Mouse (Mus musculus) cortical plate, adult 2 months (tissue): ENCODE measurements around the gene Fancd2os.

Experiments used
- CTCF ChIP-seq: fragments of 200-500 bp; IDR thresholded peaks from 2 replicates; pipeline ENCODE4 v1.5.1; 2011; ENCODE audit warnings: mild to moderate bottlenecking, control low read depth, low read length; ENCODE audit not compliant: insufficient read depth; ENCODE audit errors: extremely low read depth
- POLR2A ChIP-seq: fragments of 200-500 bp; IDR thresholded peaks from 2 replicates; pipeline ENCODE4 v1.6.1; 2011; ENCODE audit warnings: mild to moderate bottlenecking, low read length, control low read depth; ENCODE audit not compliant: insufficient read depth; ENCODE audit errors: extremely low read depth

DNA sequence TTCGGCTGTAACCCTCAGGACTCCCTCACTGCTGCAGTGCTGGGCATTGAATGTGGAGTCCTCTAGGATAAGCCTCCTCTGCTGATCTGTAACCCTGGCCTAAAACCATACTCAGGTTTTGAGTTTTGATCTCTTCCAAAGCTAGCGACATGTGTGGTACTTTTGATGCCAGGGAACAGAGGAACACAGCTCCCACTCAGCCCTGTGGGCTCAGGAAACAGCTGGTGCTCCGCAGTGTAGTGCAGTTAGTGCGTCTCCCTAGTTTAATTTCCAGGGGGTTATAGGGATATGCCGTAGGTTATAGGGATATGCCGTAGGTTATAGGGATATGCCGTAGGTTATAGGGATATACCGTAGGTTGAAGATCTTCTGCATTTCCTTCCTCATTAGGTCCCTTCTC, 14.5 kb upstream of the Fancd2os start:
- no peak for TF ChIP-seq CTCF
- TF ChIP-seq POLR2A, result no peak
